Mouse (Mus musculus) cerebellum, adult 8-10 months (tissue): ENCODE results near the gene Nexmif.
"Not testable (repeated sequence)": the region's sequence is repeated elsewhere in the genome, so short reads cannot be mapped to it uniquely, and the experiment has no call there.

ENCODE experiments used
- DNase-seq: peaks from one replicate; pipeline ENCODE4 v3.0.0; 2022

Gene Nexmif

DNA sequence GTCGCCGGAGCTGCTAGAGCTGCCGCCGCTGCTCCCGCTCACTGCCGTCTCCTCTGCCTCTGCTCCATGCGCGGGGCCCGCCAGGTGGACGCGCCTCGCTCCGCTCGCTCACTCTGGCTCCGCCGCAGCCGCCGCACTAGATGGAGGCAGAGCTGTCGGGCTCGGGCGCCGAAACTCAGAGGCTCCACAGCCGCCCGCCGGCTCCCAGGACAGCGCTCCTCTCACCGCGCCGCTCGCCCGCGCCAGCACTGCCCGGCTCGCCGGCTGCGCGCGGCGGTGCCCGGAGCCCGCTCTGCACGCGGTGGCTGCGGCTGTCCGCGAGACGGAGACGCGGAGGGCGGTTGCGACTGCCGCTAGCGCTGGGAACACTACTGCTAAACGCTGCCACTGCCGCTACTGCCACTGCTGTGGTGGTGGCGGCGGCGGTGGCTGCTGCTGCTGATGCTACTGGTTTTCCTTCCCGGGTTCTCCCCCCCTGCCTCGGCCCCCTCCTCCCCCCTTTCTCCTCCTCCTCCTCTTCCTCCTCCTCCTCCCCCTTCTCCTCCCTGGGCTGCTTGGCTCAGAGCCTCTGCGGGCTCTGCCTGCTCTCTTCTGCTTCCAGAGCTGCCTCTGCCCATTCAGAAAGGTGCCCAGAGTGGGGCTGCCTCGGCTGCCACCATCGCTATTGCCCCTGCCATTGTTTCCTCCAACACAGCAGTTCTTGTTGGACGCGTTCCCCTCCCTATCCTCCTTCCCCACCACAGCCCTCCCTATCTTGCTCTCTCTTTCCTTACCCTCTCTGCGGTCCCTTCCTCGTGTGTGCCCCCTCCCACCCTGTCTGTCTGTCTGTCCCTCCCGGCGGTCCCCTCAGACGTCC, at the start of gene Nexmif:
Gene Nexmif (minus strand): TSS at position 450 of the 856 bp plus-strand sequence.
- peak; percentile 28 for DNase-seq

DNA sequence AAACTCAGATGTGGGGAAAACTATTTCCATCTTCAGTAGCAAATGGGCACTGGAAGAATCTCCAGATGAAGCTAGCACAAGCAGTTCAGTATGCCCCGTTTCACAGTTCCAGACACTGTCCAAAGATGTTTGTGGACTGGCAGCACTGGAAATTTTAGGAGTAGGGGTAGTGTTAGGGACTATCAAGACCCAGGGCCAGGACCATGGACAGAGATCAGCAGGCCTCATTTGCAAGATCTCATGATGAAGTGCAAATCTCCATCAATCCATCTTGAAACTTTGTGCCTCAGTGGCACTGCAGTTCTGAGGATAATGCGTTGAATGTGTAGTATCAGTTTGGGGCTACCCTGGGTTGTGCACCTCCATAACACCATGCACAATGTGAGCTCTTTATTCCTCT, 7.7 kb upstream of the Nexmif start:
- DNase-seq, result no peak

GRCm38 (mm10) chrX:104201592-104202139, 681 bp upstream of the Nexmif start:
- no peak for DNase-seq

DNA sequence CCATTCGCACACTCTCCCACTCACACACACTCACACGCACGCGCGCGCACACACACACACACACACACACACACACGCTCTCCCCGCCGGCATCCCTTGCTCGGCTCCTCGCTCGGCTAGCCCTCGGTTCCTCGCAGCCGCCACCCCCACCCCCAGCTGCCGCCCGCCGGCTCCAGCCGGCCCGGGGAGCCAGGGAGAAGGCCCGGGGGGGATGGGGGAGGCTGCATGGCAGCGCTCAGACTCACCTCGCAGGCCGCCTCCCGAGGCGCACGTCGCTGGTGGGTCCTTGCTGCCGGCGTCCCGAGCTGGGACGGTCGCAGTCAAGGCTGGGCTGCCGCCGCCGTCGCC, 623 bp downstream of the Nexmif start:
- DNase-seq, result peak; percentile 44

DNA sequence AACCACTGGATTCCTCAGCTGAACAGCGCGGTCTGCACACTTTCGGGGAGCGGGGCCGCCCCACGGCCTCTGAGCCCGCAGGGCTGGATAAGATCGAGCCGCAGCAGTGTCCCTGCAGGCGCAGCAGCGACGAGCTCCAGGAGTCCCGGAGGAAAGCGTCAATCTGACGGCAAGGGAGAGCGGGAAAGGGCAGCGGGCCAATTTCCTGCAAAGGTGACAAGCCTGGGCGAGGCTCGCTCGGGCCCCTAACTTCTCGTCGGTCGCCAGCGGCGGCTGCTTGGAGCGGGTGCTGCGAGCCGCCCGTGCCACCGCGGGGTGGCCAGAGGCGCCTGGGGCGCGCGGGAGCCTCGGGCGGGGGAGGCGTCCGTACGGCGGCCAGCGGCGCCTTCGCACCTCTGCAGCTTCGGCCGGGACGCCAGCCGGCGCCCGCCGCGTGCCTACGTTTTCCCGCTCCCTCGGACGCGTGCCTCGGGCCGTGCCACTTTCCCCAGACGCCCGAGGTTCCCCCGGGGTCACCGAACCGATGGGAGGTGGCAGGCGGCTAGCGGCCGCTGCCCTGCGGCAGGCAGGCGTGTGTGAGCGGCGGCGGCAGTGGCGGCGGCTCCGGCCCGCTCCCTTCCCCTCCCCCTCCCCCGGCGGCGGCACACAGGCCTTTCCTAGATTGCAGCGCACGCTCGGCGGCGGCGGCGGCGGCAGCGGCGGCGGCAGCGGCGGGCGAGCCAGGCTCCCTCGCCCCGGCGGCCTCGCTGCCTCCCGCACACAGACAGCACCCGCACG, 1.2 kb downstream of the Nexmif start:
- peak; percentile 47 for DNase-seq

DNA sequence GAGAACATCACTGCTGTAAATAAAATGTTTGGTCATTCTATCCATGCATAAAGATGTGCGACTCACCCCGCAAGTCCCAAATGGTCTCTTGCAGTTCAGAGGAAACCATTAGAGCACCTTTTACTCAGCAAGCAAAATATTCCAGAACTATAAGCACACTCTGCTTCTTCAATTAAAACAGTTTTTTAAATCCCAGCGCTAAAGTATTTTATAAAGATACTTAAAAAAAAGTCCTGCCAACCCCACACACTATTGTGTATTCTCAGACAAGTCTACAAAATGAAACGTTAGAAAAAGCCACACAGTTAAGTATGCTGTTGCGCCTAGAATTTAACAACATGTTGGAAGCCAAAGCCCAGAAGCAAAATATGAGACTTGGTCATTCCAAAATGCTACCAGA, 1.9 kb downstream of the Nexmif start:
- DNase-seq, result no peak

DNA sequence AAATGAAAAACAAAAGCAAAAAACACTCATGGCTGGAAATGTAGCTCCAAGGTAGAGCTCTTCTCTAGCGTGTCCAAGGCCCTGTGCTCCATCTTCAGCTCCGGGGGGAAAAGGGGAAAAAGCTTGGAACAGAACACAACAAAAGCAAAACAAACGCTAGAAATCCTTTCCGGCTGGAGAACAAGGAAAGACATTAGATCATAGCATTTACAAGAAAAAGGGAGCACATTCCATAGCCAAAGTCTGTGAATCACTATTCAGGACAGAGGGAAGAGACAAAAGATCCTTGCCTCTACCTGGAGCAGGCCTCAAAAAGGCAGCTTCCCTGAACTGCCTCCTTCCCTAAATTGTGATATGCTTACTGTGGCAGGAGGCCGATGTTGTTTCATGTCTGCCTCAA, 4.4 kb downstream of the Nexmif start:
- no peak for DNase-seq

DNA sequence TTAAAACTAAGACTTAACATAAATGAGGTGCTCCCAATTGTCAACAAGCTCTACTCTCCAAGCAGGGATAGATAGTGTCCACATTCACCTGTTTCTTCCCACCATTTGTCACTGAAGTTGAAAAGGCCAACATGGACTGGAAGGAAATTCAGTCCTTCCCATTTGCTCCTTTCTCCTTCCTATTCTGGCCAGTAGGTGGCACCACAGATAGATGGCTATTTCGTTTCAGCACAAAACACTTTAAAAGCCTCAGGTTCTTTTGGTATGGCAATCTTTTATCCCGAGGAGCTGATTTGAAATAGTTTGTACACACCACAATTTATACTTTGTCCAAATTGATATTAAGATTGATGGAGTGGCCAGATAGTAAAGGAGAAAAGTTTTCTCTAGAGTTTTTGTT, 21.7 kb downstream of the Nexmif start:
- peak; percentile 53 for DNase-seq

DNA sequence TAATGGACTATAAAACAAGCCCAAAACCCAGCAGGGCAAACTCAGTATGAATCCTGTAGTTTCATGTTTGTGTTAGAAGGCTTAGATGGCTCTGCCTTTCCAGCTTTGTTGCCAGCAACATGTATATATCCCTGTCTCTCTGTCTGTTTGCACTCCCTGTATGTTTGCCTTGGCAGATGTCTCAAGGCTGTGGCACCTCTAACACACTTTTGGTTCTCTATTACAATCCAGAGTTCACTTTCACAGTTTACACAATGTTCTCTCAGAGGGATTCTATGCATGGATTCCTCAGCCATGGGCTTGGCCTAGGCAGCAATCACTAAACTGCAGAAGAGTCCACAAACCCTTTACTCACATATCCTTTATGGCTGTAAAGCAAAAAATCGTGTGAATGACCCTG, 50.9 kb downstream of the Nexmif start:
- DNase-seq, result no peak

DNA sequence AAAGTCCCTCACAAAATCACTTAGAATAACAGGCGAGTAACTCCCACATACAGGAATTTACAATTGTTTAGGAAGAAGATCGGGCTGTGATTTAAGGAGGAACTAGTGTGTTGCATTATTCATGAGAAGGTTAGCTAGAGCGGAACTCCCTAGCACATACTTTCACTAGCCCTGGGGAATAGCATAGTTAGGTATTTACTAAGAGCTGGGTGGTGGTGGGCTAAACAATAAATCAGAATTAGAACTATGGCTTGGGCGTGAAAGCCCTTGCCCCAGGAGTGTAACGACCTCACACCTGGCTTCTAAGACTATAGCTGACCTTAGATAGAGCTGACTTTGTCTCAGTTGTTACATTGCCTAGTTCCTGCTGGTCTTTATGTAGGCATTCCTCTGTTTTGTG, 85.7 kb downstream of the Nexmif start:
- DNase-seq, result not testable (repeated sequence)

GRCm38 (mm10) chrX:104114596-104114995, 86.4 kb downstream of the Nexmif start:
- DNase-seq, result no peak

- no peak for DNase-seq
These were observed 146.1 kb downstream of the Nexmif start for GRCm38 (mm10) chrX:104054848-104055247.

GRCm38 (mm10) chrX:104040276-104040675, 160.7 kb downstream of the Nexmif start:
- no peak for DNase-seq

DNA sequence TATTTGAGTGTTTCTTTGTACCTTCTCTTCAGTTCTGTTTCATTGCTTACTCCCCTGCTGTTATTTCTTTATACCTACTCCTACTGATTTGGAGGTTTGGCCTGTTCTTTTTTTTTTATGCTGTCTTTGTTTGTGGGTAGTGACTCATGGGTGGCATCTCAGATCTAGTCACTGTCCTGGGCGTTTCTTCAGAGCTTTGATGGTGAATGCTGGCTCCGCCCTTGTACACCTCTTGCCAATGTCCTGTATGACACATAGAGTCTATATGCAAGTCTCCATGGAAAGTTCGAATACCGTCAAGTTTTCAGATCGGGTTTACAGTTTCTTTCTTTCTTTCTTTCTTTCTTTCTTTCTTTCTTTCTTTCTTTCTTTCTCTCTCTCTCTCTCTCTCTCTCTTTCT, 167.1 kb downstream of the Nexmif start:
- DNase-seq, result no peak

DNA sequence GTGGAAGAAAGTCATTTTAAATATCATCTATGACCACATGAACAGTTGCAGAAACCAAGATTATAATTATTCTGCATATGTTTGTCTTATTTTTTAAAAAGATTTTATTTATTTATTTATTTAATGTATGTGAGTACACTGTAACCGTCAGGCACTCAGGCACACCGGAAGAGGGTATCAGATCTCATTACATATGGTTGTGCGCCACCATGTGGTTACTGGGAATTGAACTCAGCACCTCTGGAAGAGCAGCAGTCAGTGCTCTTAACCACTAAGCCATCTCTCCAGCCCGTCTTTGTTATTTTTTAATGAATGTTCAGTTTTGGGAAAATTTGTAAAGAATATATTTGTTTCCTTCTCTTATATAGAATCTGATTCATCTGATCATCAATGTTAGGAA, 168.2 kb downstream of the Nexmif start:
- no peak for DNase-seq
